ENCODE assay signal across 29 mouse cellular contexts in the genomic region with DNA sequence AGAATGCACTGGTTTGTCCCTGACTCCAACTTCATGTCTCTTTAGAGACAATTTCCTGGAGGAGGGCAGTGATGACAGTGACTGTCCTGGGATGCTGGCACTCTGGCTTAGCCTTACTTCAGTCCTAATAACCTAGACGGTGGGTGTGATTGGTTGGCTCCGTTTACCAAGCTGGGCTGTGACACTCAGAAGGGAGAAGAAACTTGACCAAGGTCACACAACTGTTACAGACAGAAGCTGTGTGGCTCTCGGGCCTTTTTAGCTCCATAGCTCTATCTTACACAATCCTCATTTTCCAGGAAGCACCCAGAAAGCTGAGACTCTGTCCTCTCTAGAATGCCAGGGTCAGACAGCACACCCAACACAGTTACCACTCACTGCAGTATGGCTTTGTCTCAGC. TPM values are rescaled to one million over a fixed set of nuclear protein-coding genes. Genes with fewer than 3 reads are reported as not detected.
"Had no signal": no experiment of that assay in that cellular context is flagged by ENCODE, and none has a peak within 500 bp of the region (broad histone marks: within the 10 kb centered on the region; RNA-seq: fewer than 3 reads in every experiment).

No protein-coding gene starts in this region.

- DNase-seq: left cerebral cortex, postnatal 4 days; liver; liver, embryonic 13.5 days; liver, postnatal 0 days; lung, adult 18-20 months; lung, adult 2 months; lung, embryonic 14.5 days; lung, postnatal 10 days; lung, postnatal 14 days; lung, postnatal 36 days; lung, postnatal 4 days; midbrain, embryonic 14.5 days had no signal

- H3K4me3 ChIP-seq: limb, embryonic 10.5 days; limb, embryonic 12.5 days; limb, embryonic 13.5 days; limb, embryonic 15.5 days; liver, embryonic 12.5 days; liver, embryonic 13.5 days; liver, embryonic 15.5 days; lung, embryonic 15.5 days; megakaryocyte, embryonic 14.5 days; midbrain, embryonic 10.5 days; midbrain, embryonic 12.5 days; midbrain, embryonic 13.5 days; midbrain, embryonic 15.5 days; neural tube, embryonic 12.5 days had no signal

- H3K36me3 ChIP-seq: limb, embryonic 10.5 days; limb, embryonic 12.5 days; limb, embryonic 13.5 days; limb, embryonic 15.5 days; liver, embryonic 12.5 days; liver, embryonic 13.5 days; liver, embryonic 15.5 days; lung, embryonic 15.5 days; midbrain, embryonic 10.5 days; midbrain, embryonic 12.5 days; midbrain, embryonic 13.5 days; midbrain, embryonic 15.5 days; neural tube, embryonic 12.5 days had no signal

- H3K4me2 ChIP-seq: limb, embryonic 12.5 days; limb, embryonic 13.5 days; limb, embryonic 15.5 days; liver, embryonic 11.5 days; liver, embryonic 12.5 days; liver, embryonic 13.5 days; liver, embryonic 15.5 days; lung, embryonic 14.5 days; lung, embryonic 15.5 days; midbrain, embryonic 11.5 days; midbrain, embryonic 12.5 days; midbrain, embryonic 13.5 days; midbrain, embryonic 15.5 days; neural tube, embryonic 12.5 days had no signal

- H3K27me3 ChIP-seq: limb, embryonic 12.5 days; limb, embryonic 13.5 days; limb, embryonic 15.5 days; liver, embryonic 13.5 days; liver, embryonic 15.5 days; lung, embryonic 15.5 days; midbrain, embryonic 12.5 days; midbrain, embryonic 13.5 days; midbrain, embryonic 15.5 days; neural tube, embryonic 12.5 days had no signal

RNA-seq across cellular contexts. Expression of a gene that starts 29.9 kb away (rescaled TPM):
- total RNA-seq: megakaryocyte-erythroid progenitor cell, adult 5-6 weeks; monocyte, adult 5-6 weeks had no signal
